Mouse (Mus musculus) layer of hippocampus, adult 9-11 months (tissue): ENCODE results near the gene Hdac11.
"Not testable (repeated sequence)": the region's sequence is repeated elsewhere in the genome, so short reads cannot be mapped to it uniquely, and the experiment has no call there.

ENCODE experiments used
- DNase-seq: peaks from one replicate; pipeline ENCODE4 v3.0.0; 2022

Hdac11 gene

DNA sequence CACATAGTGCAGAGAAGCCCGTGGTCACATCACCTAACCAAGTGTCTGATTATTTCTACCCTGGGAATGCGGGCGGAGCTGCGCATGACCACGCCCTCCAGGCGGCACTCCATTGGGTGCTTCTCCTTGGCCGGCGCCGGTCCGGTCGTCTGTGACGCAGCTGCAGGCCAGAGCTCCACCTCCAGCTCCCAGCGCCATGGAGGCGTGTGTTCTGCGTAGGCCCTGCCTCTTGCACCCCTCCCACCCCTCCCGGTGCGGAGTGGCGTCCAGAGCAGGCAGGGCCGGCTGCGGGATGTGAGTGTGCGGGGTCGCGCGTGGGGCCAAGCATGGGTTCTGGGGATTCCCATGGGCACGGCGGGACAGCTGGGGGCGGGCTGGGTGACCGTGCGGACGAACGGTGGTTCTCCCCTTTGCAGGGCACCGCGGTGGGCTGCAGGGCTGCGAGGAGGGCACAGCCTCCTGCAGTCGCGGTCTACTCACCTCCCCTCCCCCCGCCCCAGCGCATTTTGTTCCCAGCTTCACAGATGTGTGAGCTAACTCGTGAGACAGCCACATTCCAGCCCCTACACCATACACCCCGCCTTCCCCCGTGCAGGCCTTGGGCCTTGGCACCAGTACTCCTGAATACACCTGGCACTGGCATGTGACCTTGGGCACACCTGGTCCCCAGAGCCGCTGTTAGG lies at the start of gene Hdac11:
Hdac11 (plus strand) TSS at position 112 of the 683 bp plus-strand sequence.
- peak; percentile 97 for DNase-seq

GRCm38 (mm10) chr6:91108301-91108916 lies 48.1 kb upstream of the Hdac11 start:
- DNase-seq, result no peak

- no peak for DNase-seq
Observed at GRCm38 (mm10) chr6:91108917-91109450, 47.5 kb upstream of the Hdac11 start.

DNA sequence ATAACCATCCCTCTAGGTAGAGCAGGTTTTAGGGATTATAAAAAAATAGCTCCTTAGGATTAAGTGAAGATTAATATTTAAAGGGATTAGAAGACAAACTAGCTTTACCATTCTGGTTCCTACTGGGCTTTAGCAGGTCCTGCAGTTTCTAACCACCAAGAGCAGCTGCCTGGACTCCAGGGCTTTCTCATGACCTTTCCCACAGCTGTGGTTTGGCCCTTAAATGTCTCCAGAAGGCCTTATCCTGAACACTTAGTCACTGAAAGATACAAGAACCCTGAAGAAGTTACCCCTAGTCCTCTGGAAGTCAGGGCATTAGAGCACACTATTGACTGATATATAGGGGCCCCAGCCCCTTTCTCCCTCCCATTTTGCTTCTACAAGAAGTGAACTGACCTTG lies 47.0 kb upstream of the Hdac11 start:
- DNase-seq, result no peak

DNA sequence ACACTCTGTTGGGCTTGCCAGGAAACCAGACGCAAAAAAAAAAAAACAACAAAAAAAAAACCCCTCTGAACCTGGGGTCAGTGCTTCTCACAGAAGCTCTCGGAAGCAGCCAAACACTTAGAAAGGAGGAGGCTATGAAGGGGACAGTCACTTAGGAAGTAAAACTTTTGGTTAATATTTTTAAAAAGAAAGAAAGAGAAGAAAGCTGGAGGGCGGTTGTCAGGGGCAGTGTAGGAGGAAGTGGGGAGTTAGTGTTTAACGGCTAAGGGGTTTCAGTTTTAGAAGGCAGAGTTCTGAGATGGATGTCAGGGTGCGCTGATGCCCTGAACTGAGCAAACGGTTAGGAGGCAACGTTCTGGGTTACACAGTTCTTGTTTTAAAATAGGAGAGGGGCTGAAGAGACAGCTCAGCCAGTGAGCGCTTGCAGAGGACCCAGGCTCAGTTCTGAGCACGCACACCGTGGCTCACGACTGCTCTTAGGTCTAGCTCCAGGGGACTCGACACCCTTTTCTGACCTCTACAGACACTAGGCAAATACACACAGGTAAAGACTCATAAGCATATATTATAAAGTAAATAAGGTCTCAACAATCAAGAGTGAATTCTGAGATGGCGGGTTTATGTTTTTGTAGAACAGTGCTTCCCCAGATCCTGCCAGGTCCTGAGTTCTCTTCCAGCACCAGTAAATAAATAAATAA lies 46.0 kb upstream of the Hdac11 start:
- no peak for DNase-seq

DNA sequence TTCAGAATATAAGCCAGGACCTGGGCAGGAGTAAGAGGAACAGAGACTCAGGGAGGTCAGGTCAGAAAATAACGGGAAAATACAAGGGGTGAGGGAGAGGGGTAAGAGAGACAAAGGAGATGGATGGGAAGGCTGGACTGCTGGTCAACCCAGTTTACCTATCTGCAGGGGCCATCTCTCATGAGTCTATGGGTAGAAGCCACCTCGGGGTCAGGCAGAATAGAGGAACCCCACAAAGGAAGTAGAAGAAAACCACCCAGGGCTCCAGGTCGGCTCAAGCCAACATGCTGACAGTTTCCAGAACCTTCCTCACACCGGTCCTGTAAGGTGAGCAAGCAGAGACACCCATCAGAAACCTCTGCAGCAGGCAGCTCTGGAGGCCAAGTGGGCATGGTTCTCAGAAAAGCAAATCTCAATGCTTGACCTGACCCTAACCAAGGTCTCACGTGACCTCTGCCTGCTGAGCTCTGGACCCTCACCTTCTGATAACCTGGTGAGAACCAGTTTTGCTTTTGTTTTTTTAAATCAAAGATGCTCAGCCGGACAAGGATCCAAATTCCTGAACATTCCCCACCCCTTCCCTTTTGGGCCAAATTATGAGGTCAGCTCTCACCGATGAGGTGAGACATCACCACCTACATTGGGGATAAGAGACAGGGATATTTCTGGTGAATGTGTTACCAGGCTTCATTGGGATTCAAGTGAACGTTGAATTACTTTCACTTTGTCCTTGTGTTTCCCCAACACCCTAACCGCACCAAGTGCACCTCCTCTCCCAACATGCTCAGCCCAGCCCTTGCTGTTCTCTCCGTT lies 45.1 kb upstream of the Hdac11 start:
- no peak for DNase-seq

- DNase-seq, result no peak
Observed at GRCm38 (mm10) chr6:91111954-91112252, 44.6 kb upstream of the Hdac11 start.

DNA sequence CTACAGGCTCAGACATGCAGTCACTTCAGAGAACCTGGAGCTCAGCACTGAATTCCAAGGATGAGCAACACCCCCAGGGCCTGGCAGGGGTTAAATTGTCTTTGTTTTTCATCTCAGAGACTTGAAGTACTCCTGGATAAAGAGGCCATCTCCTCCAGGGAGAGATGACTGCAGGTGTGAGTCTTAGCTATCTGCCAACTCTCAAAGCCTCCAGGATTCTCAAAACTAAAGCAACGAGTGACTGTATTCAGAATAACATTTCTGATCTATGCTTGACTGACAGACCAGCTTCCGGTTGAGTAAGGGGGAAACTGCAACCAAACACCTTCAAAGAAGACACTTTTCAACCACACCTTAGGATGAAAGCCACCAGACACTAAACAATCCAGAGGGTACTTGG lies 41.7 kb upstream of the Hdac11 start:
- no peak for DNase-seq

DNA sequence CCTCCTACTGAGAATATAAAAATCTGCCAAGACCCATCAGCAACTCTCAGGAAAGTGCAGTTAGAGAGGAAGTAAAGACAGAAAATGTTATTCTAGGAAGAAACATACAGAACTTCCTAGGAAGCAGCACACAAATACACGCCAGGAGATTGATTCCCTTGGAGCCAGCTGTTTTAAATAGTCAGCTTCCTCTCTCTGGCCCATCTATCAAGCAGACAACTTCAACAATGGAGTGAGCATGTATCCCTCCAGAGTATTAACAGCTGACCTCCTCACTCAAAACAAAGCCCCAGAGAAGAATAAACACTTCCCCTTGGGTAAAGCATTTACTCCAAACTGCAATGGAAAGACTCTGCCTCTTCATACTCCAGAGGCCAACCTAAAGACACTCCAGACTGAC lies 41.3 kb upstream of the Hdac11 start:
- no peak for DNase-seq

GRCm38 (mm10) chr6:91115863-91116243 lies 40.6 kb upstream of the Hdac11 start:
- no peak for DNase-seq

- DNase-seq, result peak; percentile 97
Observed at GRCm38 (mm10) chr6:91116244-91117145, 40.0 kb upstream of the Hdac11 start, which contains the start of gene Nup210. Nup210 (minus strand) TSS chr6:91116829.

- peak; percentile 18 for DNase-seq
Observed at GRCm38 (mm10) chr6:91117149-91117548, 39.3 kb upstream of the Hdac11 start.

- no peak for DNase-seq
Observed at GRCm38 (mm10) chr6:91118526-91118925, 37.9 kb upstream of the Hdac11 start.

DNA sequence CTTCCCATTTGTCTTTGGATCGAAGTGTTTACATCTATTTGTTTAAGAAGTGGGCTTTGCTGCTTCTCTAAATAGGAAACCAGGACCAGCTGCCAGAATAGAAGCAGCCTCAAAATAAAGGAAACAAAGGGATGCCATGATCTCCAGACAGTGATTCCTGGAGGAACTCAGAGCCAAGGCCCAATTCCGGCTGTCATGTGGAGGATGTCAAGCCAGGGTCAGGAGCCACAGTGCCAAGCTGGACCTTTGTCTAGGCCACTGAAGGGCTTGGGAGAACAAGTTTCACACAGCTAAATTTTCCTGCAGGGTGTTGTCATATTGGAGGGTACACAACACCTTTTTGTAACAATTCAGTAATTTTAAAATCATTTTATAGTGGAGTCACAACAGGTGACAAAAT lies 36.3 kb upstream of the Hdac11 start:
- DNase-seq, result no peak

GRCm38 (mm10) chr6:91121089-91121488 lies 35.4 kb upstream of the Hdac11 start:
- not testable (repeated sequence) for DNase-seq

GRCm38 (mm10) chr6:91123453-91123852 lies 33.0 kb upstream of the Hdac11 start:
- no peak for DNase-seq

GRCm38 (mm10) chr6:91124286-91125227 lies 31.9 kb upstream of the Hdac11 start:
- DNase-seq, result no peak

DNA sequence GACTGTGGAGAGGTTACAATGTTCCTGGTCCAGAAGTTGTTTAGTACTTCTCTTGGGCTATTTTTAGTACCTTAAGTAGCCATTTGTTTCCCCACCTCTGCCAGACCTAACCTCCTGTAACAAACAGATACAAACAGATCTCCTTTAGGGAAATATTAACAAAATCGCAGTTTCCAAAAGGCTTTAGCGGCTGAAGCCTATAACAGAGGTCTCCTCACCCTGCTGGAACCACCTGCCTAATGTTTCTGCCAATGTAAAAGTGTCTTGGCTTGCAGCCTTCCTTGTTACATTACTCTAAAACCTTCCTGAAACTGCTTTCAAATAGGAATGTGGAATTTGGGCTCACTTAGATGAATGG lies 31.3 kb upstream of the Hdac11 start:
- no peak for DNase-seq

GRCm38 (mm10) chr6:91128996-91129395 lies 27.5 kb upstream of the Hdac11 start:
- no peak for DNase-seq

DNA sequence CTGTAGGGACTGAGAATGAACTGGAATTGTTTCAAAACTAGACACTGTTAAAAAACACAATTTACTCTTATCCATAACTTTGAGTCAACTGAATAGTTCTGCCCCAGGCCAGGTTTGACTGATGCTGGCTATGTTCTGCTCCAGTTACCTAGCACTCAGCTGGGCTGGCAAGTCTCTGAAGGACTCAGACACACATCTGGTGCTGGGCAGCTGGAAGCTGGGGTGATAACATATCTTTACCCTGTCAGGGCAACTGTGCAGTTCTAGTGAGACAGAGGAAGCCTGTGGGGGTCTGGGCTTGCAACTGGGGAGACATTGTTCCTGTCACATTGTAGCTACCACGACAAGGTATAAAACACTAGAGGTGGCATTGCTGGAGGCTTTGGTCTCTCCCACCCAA lies 25.6 kb upstream of the Hdac11 start:
- no peak for DNase-seq

DNA sequence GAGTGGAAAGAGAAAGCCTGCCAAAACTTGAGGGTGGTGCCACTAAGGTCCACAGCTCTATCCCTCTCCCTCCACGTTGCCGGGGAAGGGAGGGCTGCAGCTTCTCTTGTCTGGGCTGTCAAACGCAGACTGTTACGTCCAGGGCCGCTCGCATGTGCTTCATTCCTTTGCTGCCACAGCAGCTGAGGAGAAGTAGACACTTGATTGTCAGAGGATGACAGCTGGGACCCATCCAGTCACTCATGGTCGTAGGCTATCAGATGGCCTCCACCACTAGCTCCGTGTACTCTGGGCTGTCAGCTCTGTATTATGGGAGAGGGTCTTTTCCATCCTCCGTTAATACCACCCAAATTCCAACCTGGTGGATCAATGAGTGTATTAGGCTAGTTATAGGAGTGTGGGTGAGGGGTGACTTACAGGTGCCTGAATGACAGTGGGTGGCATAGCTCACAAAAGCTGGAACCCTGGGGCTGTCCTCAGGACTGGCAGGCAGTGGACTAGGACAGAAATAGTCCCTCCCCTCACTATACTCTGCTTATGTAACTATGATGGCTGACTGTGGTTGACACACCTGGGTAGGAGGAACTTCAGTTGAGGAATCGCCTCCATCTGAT lies 19.0 kb upstream of the Hdac11 start:
- no peak for DNase-seq
